Mouse (Mus musculus): Measurements from ENCODE around the gene Coro1a.
"Not testable (repeated sequence)": the region's sequence is repeated elsewhere in the genome, so short reads cannot be mapped to it uniquely, and the experiment has no call there.

Gene Coro1a

DNA sequence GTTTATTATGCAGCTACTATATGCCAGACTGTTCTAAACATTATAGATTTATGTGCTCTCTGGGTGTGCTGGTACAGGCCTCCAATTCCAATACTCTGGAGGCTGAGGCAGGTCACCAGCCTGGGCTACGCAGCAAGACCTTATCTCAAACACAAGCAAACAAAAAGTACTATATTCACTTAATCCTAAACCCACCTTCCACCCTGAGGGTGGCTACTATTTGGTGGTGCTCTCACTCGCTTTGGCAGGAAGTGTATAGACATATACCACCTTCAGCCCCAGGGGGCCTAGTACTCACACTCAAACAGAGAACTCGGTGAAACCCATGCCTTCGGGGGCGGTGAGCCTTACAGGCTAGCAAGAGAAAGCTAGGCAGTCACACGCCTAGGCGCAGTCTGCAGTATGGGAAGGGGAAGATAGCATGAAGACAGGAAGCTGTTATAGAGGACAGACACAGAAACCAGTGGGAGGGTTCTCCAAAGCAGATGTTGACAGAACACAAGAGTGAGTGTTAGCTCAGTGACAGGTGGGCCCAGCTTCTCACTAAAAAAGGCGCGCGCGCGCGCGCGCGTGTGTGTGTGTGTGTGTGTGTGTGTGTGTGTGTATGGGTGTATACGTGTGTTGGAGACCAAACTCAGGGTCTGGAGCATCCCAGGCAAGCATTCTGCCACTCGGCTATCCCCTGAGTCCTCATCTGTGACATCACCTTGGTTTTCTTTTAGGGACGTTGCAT is at the start of gene Coro1a:
TSS of gene Coro1a (minus strand) at position 346 of the 733 bp plus-strand sequence.
- no peak for DNase-seq (ENCODE audit: low spot score in 2 of 2)

DNA sequence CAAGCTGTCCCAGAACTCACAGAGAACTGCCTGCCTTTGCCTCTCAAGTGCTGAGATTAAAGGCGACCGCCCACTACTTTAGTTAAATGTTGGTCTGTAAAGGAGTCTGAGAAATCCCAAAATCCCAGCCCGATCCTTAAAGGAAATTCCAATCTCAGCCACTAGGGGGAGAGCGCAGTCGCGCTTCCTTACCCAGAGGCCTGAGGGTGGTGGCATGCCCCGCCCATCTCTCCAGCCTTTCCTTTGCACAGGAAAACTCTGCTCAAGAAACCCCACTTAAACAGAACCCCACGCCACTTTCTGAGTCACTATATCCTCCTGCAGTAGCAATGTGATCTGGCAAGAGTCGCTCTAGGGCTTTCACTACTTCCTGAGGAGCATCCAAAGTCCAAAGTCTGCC is 47.3 kb upstream of the Coro1a start:
- DNase-seq (ENCODE audit: low spot score in 2 of 2), result peak; percentile 51 to 60

DNA sequence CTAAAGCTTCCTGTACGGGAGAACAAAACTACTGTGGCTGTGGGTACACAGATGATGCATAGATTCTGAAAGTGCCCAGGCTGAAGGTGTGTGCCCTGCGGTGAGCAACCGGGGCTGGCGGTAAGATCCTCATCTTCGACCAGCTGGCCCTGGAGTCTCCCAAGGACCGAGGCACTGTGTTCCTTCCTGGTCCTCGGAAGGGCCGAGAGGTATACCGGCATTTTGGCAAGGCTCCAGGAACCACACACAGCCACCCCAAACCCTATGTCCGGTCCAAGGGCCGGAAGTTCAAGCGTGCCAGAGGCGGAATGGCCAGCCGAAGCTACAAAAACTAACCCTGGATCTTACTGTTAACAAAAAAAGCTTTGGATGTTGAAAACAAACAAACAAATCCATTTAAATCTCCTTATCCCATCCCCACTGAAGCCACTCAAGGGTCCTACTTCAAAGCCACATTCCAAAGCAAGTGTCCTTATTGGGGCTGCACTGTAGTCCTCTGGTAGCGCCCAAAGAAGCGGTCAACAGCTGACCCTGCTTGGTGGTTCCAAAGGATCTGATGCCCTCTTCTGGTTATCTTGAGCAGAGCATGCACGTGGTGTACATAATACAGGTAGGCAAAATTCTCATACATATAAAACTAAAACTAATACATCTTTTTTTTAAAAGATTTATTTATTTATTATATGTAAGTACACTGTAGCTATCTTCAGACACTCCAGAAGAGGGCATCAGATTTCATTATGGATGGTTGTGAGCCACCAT is 42.2 kb upstream of the Coro1a start:
- no peak for DNase-seq (ENCODE audit: low spot score in 2 of 2)

DNA sequence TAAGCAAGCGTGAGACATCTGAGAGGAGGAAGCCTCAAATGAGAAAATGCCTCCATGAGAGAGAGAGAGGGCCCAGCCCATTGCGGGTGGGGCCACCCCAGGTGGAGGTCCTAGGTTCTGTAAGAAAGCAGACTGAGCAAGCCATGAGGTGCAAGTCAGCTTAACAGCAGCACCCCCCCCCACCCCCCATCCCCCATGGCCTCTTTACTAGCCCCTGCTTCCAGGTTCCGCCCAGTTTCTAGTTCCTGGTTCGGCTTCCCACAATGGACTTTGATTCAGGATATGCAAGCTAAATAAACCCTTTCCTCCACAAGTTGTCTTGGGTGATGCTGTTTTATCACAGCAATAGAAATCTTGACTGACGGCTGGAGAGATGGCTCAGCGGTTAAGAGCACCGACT is 41.2 kb upstream of the Coro1a start:
- DNase-seq (ENCODE audit: low spot score in 2 of 2), result no peak

DNA sequence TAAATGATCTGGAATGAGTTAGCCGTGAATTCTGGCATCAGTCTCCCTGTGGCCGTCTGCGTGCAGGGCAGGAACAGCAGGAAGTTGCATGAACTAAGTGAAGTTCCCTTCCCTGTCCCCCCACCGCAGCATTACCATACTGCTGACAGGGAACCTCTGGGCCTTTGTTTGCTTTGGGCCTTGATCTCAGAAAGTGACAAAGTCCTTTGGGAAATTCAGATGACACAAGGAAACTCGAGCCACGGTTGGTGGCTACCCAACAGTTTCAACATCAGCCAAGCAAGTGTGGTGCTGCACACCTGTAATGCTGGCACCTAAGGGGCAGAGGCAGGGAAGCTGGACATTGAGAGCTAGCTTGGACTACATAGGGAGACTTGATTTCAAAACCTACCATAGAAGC is 39.2 kb upstream of the Coro1a start:
- DNase-seq (ENCODE audit: low spot score in 2 of 2), result no peak

DNA sequence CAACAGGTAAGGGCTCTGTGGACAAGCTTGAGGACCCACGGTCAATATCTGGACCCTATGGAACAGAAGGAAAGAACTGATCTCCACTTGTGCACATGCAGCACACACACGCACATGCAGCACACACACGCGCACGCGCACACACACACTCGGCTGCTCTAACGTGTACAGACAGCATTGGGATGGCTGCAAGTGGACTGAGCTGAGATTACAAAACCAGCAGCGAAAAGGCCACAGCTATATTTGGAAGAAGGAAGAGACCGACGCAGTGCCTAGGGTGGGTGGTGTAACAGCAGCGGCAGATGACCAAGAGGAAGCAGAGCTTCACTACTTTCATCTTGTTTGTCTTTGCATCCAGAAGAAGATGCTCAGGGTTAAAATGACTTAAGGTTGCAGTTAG is 38.5 kb upstream of the Coro1a start:
- no peak for DNase-seq (ENCODE audit: low spot score in 2 of 2)

DNA sequence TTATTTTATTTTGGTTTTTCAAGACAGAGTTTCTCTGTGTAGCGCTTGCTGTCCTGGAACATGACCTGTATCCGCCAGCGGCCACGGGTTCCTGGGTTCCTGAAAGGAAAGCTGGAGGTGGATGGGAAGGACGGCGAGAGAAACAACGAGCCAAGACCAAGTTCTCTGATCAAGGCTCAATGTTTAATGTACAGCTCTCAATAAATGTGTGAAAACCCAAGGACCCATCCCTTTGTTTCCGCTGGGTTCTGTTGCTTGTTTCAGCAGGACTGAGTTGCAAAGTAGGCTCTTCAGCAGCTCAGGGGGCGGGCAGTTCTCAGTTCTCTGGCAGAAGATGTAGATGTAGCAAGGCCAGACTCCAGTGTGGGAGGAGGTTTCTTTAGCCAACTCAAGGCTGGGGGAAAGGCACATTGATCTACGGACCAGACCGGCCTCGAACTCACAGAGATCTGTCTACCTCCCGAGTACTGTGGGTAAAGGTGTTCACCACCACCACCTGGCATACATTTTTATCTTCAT is 34.4 kb upstream of the Coro1a start:
- no peak for DNase-seq (ENCODE audit: low spot score in 2 of 2)

DNA sequence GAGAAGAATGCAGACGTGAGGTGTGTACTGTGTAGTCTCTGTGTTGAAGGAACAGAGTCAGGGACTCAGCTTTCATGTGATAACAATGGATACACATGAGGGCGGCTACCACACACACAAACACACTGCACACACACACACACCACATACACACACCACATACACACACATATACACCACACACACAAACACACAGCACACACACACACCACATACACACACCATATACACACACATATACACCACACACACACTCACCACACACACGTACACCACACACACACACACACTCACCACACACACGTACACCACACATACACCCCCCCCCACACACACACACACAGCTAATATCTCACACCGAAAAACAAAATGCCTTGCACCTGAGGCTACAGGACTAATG is 33.9 kb upstream of the Coro1a start:
- no peak for DNase-seq (ENCODE audit: low spot score in 2 of 2)

DNA sequence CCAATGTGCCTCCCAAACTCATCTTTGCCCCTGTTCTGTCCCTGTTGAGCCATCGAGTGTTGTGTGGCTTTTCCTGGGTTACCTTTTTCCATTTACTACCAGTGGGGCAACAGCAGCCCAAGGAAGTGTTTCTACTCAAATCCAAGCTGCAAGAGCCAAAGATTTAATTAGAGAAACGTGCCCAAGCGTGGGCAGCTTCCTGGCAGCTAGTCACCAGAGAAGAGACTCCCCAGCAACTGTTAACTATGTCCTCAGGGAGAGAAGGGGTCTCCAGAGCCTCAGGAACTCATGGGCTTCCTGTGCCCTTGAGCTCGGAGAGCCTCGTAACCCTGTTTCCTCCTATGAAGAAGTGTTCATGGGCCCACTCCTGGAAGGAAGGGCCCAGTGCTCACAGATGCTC is 33.4 kb upstream of the Coro1a start:
- no peak for DNase-seq (ENCODE audit: low spot score in 2 of 2)

DNA sequence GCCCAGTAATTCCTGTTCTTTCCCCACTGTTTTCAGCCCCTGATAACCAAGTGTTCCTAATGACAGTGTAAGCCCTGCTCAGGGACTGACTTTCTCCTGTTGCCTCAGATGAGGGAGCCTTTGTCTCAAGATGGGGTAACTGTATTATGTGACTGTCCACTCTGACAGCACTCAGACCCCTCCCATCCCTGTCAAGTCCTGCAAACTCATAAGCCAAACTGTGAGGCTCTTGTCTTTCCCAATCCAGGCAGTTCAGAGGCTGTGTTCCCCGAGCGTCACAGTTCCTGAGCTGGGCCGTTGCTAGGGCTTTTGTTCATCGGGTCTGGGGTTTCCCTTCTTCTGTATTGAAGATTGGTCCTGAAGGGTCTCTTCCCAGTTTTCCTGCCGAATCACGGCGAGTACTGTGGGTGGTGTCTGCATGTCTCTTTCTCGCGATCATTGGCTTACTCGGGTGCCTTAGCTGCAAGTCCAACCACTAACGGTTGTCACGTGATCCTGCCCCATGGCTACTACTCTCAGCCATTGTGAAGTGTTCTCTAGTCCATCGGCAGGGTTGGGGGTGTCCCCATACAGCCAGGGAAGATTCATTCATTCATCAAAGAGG is 32.6 kb upstream of the Coro1a start:
- no peak for DNase-seq (ENCODE audit: low spot score in 2 of 2)

DNA sequence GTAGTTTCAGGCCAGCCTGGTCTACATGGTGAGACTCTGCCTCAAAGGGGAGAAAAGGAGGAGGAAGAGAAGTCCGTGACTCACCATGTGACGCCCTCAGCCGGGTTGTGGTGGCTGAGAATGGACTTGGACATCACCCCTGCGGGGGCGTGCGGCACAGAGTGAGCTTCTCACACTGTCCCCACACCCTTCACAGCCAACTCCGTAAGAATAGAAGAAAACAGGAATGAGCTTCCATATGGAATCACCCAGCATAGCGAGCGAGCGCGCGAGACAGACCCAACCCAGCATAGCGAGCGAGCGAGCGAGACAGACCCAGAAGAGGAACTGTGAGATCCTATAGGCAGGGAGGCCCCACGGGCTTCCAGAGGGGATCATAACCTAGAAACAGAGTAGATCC is 32.0 kb upstream of the Coro1a start:
- no peak for DNase-seq (ENCODE audit: low spot score in 2 of 2)

DNA sequence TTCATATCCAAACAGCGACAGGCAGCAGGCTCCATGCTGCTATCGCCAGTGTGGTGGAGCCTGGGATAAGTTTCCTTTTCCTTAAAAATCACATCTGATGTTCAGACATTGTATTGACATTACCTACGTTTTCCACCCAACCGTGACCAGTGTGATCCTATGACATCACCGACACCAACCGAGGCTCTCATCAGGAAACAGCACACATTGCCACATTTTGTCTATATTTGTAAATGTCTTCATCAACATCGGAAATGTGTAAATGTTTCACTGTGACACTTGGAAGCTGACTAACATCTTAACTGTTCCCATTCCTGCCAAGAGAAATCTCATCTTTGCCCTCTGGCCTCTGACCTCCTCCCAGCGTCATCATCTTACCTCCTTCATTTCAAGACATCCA is 28.5 kb upstream of the Coro1a start:
- no peak for DNase-seq (ENCODE audit: low spot score in 2 of 2)

DNA sequence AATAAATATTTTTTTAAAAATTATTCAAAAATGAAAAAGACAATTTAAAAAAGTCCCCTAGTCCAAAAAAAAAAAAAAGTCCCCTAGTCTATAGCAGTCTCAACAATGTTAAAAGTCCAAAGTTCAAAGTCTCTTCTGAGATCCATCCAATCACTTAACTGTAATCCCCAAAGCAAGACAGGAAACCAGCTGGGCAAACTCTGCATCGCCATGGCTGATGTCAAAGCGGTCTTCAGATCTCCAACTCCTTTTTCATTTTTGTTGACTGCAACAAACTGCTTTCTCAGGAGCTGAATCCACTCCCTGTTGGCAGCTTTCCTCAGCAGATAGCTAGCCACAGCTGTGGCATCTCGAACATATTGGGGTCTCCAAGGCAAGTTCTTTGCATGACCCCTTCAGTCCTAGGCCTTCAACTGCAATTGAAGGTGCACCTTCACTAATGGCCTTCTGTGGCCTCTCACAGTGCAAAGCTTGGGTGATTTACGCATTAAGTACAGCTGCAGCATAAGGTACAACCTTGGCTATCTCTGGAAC is 22.7 kb upstream of the Coro1a start:
- DNase-seq (ENCODE audit: low spot score in 2 of 2), result not testable (repeated sequence)

DNA sequence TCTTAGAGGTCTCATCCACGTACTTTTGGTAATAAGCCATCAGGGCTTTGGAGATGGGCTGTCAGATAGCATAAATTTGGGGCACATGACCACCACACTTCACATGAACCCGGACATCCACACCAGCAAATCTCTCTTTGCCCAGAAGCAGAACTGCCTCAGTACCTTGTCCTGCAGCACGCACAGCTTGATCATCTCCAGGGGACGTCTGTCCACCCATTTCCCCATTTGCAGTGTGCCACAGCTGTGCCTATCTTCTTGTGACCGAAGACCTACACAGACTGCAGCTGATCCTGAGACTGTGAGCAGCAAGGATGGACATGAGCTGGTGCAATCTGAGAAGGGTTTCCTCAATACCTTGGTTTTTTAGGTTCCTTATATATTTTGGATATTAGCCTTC is 18.1 kb upstream of the Coro1a start:
- DNase-seq (ENCODE audit: low spot score in 2 of 2), result no peak

DNA sequence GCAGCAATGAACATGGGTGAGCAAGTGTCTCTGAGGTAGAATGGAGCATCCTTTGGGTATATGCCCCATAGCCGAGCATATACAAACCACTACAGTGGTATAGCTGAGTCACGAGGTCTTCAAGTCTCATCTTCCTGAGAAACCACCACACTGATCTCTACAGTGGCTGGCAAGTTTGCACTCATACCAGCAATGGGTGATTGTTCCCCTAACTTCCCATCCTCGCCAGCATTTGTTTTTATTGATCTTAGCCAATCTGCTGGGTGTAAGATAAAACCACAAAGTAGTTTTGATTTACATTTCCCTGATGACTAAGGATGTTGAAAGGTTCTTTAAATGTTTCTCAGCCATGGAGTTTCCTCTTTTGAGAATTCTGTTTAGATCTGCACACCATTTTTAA is 17.5 kb upstream of the Coro1a start:
- DNase-seq (ENCODE audit: low spot score in 2 of 2), result no peak

DNA sequence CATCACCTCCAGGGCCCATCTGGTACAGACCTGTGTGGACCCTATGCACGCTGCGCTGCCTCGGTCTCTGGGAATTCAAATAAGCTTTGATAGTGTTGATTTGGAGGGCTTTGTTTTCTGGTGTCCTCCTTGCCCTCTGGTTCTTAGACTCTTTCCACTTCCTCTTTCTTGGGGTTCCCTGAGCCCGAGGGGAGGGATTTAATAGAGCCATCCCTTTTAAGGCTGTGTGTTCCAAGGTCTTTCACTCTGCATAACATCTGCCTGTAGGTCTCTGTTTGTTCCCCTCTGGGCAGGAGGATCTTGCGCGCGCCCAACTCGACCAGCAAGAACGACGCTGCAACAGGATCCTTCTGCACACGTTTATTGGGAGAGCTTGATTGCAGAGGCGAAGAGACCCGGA is 14.0 kb upstream of the Coro1a start:
- no peak for DNase-seq (ENCODE audit: low spot score in 2 of 2)

DNA sequence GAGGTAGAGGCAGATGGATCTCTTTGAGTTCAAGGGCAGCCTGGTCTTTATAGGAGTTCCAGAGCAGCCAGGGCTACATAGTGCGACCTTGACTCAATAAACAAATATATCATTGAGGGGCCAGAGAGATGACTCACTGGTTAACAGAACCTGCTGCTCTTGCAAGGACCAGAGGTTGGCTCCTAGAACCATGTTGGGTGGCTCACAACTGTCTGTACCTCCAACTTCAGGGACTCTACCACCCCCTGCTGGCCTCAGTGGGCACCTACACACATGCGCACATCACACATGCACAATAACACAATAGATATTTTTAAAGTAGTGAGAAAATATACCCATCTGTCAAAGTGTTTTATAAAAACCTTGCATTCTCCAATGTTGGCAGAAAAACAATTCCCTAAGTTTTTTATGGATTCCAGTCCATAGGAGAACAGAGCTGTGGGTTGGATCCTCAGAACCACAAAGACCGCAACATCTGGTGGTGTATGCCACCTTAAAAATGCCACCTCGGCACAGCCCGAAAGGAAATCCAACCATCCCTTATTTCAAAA is 11.3 kb upstream of the Coro1a start:
- no peak for DNase-seq (ENCODE audit: low spot score in 2 of 2)

DNA sequence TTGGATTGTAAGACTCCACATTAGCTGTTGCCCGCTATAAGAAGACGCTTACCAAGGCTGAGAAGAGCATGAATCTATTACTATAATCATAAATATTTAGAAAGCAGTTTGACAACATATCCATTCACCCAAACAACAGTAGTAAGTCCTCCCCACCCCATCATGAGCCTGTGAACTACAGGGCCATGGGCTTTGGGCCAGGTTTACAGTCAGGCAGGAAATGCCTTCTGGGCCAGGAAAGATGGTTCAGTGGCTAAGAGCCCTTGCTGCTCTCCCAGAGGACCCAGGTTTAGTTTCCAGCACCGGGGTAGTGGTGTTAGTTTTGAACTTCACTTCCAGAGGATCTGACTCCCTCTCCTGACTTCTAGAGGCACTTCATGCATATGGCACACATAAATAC is 10.0 kb upstream of the Coro1a start:
- DNase-seq (ENCODE audit: low spot score in 2 of 2), result no peak

DNA sequence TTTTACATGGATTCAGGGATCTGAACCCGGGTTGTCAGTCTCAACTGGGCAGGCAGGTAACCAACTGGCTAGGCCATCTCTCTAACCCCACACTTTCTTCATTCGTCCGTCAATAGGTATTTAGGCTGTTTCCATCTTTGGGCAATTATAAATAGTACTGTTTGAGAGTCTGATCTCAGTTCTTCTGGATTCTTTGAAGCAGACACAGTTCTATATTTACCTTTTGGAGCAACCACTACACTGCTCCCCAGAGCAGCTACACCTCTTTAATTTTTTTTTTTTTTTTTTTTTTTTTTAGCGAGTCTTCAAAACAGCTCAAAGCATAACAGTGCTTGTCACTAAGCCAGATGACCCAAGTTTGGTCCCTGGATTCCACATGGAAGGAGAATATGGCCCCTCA is 8.1 kb upstream of the Coro1a start:
- DNase-seq (ENCODE audit: low spot score in 2 of 2), result no peak

DNA sequence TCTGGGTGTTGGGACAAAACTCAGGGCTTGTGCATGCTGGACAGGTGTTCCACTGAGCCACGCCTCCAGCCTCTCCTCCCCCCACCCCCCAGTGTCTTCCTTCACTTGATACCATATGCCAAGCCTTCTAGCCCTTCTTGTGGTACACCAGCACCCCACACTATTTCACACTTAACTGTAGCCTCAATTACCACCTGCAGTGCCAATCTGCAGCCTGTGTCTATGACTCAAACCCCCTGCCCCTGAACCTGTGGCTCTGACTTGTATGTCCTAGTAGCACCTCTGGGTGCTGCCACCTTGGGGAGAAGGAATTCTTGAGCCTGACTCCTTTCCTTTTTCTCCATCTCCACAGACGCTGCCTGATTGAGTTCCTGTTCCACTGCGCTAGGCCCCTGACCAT is 4.3 kb upstream of the Coro1a start:
- no peak for DNase-seq (ENCODE audit: low spot score in 2 of 2)

DNA sequence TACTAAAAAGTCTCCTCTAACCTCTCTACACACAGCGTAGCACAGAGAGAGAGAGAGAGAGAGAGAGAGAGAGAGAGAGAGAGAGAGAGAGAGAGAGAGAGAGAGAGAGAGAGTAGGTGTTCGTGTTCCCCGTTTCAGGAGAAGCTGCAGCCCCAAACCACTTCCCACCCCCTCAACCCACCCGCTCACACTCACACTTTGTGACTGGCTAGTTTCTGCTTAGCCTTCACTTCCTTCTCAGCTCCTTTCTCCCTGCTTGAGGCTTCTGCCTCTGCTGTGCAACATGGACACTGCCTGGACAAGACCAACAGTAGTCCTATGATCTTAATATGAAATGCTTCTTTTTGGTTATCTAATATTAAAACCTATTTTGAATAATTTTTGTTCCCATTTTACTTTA is 2.7 kb upstream of the Coro1a start:
- no peak for DNase-seq (ENCODE audit: low spot score in 2 of 2)
